In the genomic region with DNA sequence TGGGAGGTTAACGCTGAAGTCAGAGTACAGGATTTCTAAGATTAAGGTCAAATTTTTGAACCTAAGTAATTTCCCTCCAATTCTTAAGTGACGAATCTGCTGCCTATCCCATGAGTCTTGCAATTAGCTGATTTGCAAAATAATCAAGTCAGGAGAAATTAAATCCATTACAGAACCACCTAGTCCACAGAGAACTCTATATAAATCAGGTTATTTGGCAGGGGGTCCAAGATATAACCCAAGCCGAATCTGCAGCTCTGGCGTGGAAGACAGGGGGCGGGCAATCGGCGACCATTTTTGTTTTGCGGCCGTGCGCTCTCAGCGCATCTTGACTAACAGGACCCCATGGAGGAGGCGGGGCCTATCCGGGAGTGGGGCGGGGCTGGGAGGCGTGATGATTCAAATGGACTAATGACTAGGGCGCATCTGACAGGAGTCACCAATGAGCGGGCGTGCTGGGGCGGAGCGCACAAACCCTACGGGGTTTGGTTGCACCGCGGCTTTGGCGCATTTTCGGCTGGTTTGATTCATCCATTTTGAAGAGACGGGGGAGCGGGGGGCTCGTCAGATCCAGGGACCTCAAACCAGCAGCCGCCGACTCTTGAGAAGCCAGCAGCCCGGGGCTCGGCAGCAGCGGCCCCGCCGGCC, we compare ENCODE assay signal across 8 mouse cellular contexts. TPM values are rescaled to one million over a fixed set of nuclear protein-coding genes. Genes with fewer than 3 reads are reported as not detected.
DNase-seq lines count a peak whose midpoint lies in the region; ATAC-seq and TF ChIP-seq lines count a peak whose summit lies in the region.

A gene (plus strand): TSS at position 534 of the 648 bp plus-strand sequence.

- under 1% methylated on average over 35 of the region's 35 CpGs for WGBS in kidney, embryonic 14.5 days
- under 1% methylated on average over 35 of the region's 35 CpGs for WGBS in limb, embryonic 15.5 days

- H3K9ac ChIP-seq in kidney, embryonic 14.5 days (ENCODE audit: low read depth, low read length), result peak within 1 kb of the TSS; percentile 100
- peak within 1 kb of the TSS; percentile 99 for H3K9ac ChIP-seq in limb, embryonic 15.5 days

- TF ChIP-seq CTCF in bone marrow macrophage, adult 2 months (IDR thresholded peaks at IDR 0.05; ENCODE audit: low read depth, low read length), result no peak
- no peak for TF ChIP-seq CTCF in embryonic fibroblast, embryonic 13.5 days (IDR thresholded peaks at IDR 0.05; ENCODE audit: borderline replicate concordance, insufficient read depth, low read length)

- DNase-seq in A20 (ENCODE audit: low read depth, low spot score), result peak; percentile 100
- DNase-seq in heart, adult 9 months (ENCODE audit: low spot score in 2 of 2), result peak; percentile 99 to 100
- peak; percentile 99 for DNase-seq in monocyte, adult 2 months (ENCODE audit: low read depth in 1 of 2, low spot score in 2 of 2)
- peak; percentile 99 to 100 for DNase-seq in spleen, postnatal 36 days (ENCODE audit: low spot score in 2 of 2)

- no peak for TF ChIP-seq POLR2A in bone marrow macrophage, adult 2 months (IDR thresholded peaks at IDR 0.05; ENCODE audit: borderline replicate concordance, low read depth, low read length)
- no peak; the same call in 1 of the 2 replicates for TF ChIP-seq POLR2A in embryonic fibroblast, embryonic 13.5 days (IDR thresholded peaks at IDR 0.05; ENCODE audit: low read depth, low read length)

- ATAC-seq in kidney, embryonic 14.5 days (ENCODE audit: low FRiP score, low TSS enrichment), result peak; percentile 99
- peak; percentile 99 for ATAC-seq in limb, embryonic 15.5 days (ENCODE audit: insufficient number of reproducible peaks, low FRiP score, low TSS enrichment, low read depth)

- peaks cover 10% of the 10 kb centered on the region for H3K4me1 ChIP-seq in bone marrow macrophage, adult 2 months (ENCODE audit: control insufficient read depth, insufficient read depth, low read length)
- H3K4me1 ChIP-seq in embryonic fibroblast, embryonic 13.5 days (ENCODE audit: control insufficient read depth, insufficient read depth, low read length), result no peaks in the 10 kb centered on the region
- peaks cover 6% of the 10 kb centered on the region for H3K4me1 ChIP-seq in kidney, embryonic 14.5 days (ENCODE audit: control insufficient read depth, insufficient read depth, low read length)
- peaks cover 8% of the 10 kb centered on the region for H3K4me1 ChIP-seq in limb, embryonic 15.5 days

- H3K27ac ChIP-seq in bone marrow macrophage, adult 2 months (ENCODE audit: insufficient read depth, low read depth, low read length), result peak within 1 kb of the TSS; percentile 85
- H3K27ac ChIP-seq in embryonic fibroblast, embryonic 13.5 days (ENCODE audit: insufficient read depth, low read length), result peak within 1 kb of the TSS; percentile 90
- peak within 1 kb of the TSS; percentile 98 for H3K27ac ChIP-seq in kidney, embryonic 14.5 days (ENCODE audit: low read depth, low read length)
- peak within 1 kb of the TSS; percentile 99 for H3K27ac ChIP-seq in limb, embryonic 15.5 days

- peak within 1 kb of the TSS; percentile 96 for H3K4me3 ChIP-seq in bone marrow macrophage, adult 2 months (ENCODE audit: insufficient read depth, low read length)
- H3K4me3 ChIP-seq in embryonic fibroblast, embryonic 13.5 days (ENCODE audit: insufficient read depth, low read length), result peak within 1 kb of the TSS; percentile 88
- H3K4me3 ChIP-seq in kidney, embryonic 14.5 days (ENCODE audit: low read length), result peak within 1 kb of the TSS; percentile 96
- peak within 1 kb of the TSS; percentile 98 for H3K4me3 ChIP-seq in limb, embryonic 15.5 days

- no peaks in the 10 kb centered on the region for H3K27me3 ChIP-seq in kidney, embryonic 14.5 days (ENCODE audit: control insufficient read depth, insufficient read depth, low read length)
- H3K27me3 ChIP-seq in limb, embryonic 15.5 days, result no peaks in the 10 kb centered on the region

- H3K9me3 ChIP-seq in kidney, embryonic 14.5 days (ENCODE audit: control insufficient read depth, low read length), result no peaks in the 10 kb centered on the region
- no peaks in the 10 kb centered on the region for H3K9me3 ChIP-seq in limb, embryonic 15.5 days

- no peaks in the 10 kb centered on the region; the same call in 1 of the 2 replicates for H3K36me3 ChIP-seq in kidney, embryonic 14.5 days (ENCODE audit: control insufficient read depth, insufficient read depth, low read length)
- 0 out of 2 replicates have a peak, but pooled peaks cover 3% of the 10 kb centered on the region for H3K36me3 ChIP-seq in limb, embryonic 15.5 days

- H3K4me2 ChIP-seq in kidney, embryonic 14.5 days (replicated peaks; ENCODE audit: low read depth, low read length), result peak within 1 kb of the TSS; percentile 79
- H3K4me2 ChIP-seq in limb, embryonic 15.5 days, result peak within 1 kb of the TSS; percentile 58

RNA-seq across cellular contexts. Expression of the gene that starts here (rescaled TPM):
- polyA plus RNA-seq in bone marrow macrophage, adult 2 months (2012; ENCODE audit: insufficient read depth, insufficient read length, missing spikeins), result 70.7 and 77.0 TPM in 2 replicates
- 132 and 180 TPM in 2 replicates for polyA plus RNA-seq in embryonic fibroblast, embryonic 13.5 days (2011; ENCODE audit: insufficient read length, low read depth, missing spikeins)
- 67.3 and 95.9 TPM in 2 replicates for polyA plus RNA-seq in kidney, embryonic 14.5 days (2014; fragmentation: Nextera tagmentation; extraction: Ambion mirVana)
- 57.1 and 68.4 TPM in 2 replicates for polyA plus RNA-seq in limb, embryonic 15.5 days (2015; fragmentation: Nextera tagmentation; extraction: Ambion mirVana)

Comparison
In these comparisons a context has a peak if more than half of its experiments do, and no peak if none do; other contexts are left out.
1. Peak in every context shown above with its lines: DNase-seq, ATAC-seq, H3K4me3 ChIP-seq and H3K27ac ChIP-seq.